Mouse (Mus musculus): Measurements from ENCODE around the gene Wasf3. TPM values are rescaled to one million over a fixed set of nuclear protein-coding genes. Genes with fewer than 3 reads are reported as not detected.
A peak's percentile ranks its signal among the peaks of the same experiment; 100 is the strongest.

Wasf3 gene
- polyA plus RNA-seq (2015; fragmentation: Nextera tagmentation; extraction: Ambion mirVana) = 0.92 and 1.0 TPM in 2 replicates

DNA sequence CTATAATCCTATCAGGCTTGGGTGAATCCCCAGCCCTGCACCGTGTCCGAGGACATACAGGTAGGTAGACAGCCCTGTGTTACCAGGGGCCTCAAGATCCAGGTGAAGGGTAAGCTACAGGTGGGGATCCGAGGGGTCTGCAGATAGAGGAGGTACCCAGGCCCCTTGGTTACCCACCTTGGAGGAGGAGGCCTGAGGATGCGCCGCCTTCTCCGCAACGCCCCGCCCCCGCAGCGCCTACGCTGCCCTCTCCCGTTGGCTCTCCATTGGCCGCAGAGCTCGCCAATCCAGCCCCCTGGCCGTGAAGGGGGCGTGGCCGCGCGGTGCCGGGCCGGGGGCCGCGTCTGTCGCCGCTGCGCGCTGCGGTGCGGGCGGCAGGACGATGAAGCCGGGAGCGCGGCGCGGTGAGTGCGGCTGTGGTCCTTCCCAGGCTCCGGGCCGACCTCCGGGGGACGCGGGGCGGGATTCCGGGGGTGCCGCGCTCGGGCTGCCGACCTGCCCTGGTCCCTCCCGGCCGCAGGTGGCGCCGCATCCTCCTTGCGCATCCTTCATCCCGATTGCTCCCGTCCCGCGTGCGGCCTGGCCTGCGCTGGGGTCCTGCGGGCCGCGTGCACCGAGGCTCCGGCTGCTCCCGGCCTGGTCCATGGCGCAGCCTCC is at the start of gene Wasf3:
TSS of gene Wasf3 (plus strand) at position 51 of the 657 bp plus-strand sequence.
- H3K4me1 ChIP-seq (replicated peaks; ENCODE audit: control insufficient read depth, insufficient read depth, low read length) = no peaks in the 10 kb centered on the region; the same call in 1 of the 2 replicates
- peaks cover 4% of the 10 kb centered on the region; the same call in 1 of the 2 replicates for H3K9me3 ChIP-seq (ENCODE audit: control insufficient read depth, low read length)
- H3K4me2 ChIP-seq (ENCODE audit: low read depth, low read length) = peak within 1 kb of the TSS; percentile 82
- under 1% methylated on average over 51 of the region's 66 CpGs for WGBS
- peak within 1 kb of the TSS; percentile 58 for H3K4me3 ChIP-seq (ENCODE audit: low read length)
- H3K36me3 ChIP-seq (ENCODE audit: control insufficient read depth, insufficient read depth, low read length) = no peaks in the 10 kb centered on the region
- ATAC-seq (ENCODE audit: low read depth) = peak; percentile 96
- H3K27ac ChIP-seq (ENCODE audit: low read length) = no peak within 1 kb of the TSS
- H3K27me3 ChIP-seq (ENCODE audit: control insufficient read depth, insufficient read depth, low read depth, low read length) = peaks cover 10% of the 10 kb centered on the region
- H3K9ac ChIP-seq (ENCODE audit: low read length) = peak within 1 kb of the TSS; percentile 38

DNA sequence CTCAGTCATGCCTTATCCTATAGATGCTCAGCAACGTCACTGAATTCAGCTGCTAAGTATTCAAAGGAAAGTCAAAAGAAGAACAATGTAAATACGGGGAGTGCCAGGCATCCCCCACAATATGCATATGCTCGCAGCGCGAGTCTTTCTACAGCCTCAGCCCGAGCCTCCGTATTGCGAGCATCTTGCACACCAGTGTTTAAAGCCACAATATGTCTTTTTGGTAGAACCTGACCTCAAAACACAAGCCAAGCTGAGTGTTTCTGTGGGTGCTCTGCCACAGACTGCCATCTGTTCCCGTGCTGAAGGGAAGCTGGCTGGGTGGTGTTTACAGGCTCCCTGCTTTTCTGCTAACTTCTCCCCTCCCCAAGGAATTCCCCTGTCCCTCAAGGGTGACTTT is 46.7 kb upstream of the Wasf3 start:
- Histone ChIP-seq H3K4me2 (ENCODE audit: low read depth, low read length) (no peak overlapping the region), H3K9me3 (ENCODE audit: control insufficient read depth, low read length) (peaks cover 7% of the 10 kb centered on the region), H3K36me3 (ENCODE audit: control insufficient read depth, insufficient read depth, low read length) (no peaks in the 10 kb centered on the region), H3K4me3 (ENCODE audit: low read length) (no peak overlapping the region), H3K27me3 (ENCODE audit: control insufficient read depth, insufficient read depth, low read depth, low read length) (no peaks in the 10 kb centered on the region), H3K27ac (ENCODE audit: low read length) (no peak overlapping the region), H3K9ac (ENCODE audit: low read length) (no peak overlapping the region), H3K4me1 (replicated peaks; ENCODE audit: control insufficient read depth, insufficient read depth, low read length) (no peaks in the 10 kb centered on the region)
- ATAC-seq (ENCODE audit: low read depth) = no peak
- WGBS = 60% methylated on average over 9 of the region's 9 CpGs

GRCm38 (mm10) chr5:146340037-146340436 is 44.7 kb upstream of the Wasf3 start:
- H3K4me2 ChIP-seq (ENCODE audit: low read depth, low read length) = no peak overlapping the region
- H3K27me3 ChIP-seq (ENCODE audit: control insufficient read depth, insufficient read depth, low read depth, low read length) = no peaks in the 10 kb centered on the region
- H3K4me1 ChIP-seq (replicated peaks; ENCODE audit: control insufficient read depth, insufficient read depth, low read length) = no peaks in the 10 kb centered on the region
- WGBS = 77% methylated on average over 4 of the region's 4 CpGs
- H3K9ac ChIP-seq (ENCODE audit: low read length) = no peak overlapping the region
- H3K36me3 ChIP-seq (ENCODE audit: control insufficient read depth, insufficient read depth, low read length) = no peaks in the 10 kb centered on the region
- no peak for ATAC-seq (ENCODE audit: low read depth)
- no peak overlapping the region for H3K27ac ChIP-seq (ENCODE audit: low read length)
- peaks cover 7% of the 10 kb centered on the region for H3K9me3 ChIP-seq (ENCODE audit: control insufficient read depth, low read length)
- no peak overlapping the region for H3K4me3 ChIP-seq (ENCODE audit: low read length)

GRCm38 (mm10) chr5:146344911-146345686 is 39.7 kb upstream of the Wasf3 start:
- 88% methylated on average over 12 of the region's 12 CpGs for WGBS
- no peak for ATAC-seq (ENCODE audit: low read depth)
- H3K9ac ChIP-seq (ENCODE audit: low read length) = no peak overlapping the region

DNA sequence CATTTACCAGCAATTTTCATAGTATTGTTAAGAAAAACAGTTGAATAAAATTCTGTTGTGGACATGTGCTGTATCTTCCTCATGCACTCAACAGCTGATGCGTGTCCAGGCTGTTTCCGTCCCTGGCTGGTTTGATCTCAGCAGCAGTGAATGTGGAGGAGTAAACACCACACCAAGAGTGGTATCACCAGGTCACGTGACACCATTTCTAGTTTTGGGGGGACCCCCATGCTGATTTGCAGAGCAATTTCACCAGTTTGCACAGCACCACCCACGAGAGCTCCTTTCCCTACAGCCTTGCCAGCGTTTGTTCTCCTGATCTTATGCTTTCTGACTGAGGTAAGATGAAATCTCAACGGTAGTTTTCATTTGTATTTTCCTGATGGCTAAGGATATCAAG is 37.7 kb upstream of the Wasf3 start:
- H3K9ac ChIP-seq (ENCODE audit: low read length) = no peak overlapping the region
- H3K4me3 ChIP-seq (ENCODE audit: low read length) = no peak overlapping the region
- no peaks in the 10 kb centered on the region for H3K27me3 ChIP-seq (ENCODE audit: control insufficient read depth, insufficient read depth, low read depth, low read length)
- ATAC-seq (ENCODE audit: low read depth) = no peak
- no peaks in the 10 kb centered on the region for H3K36me3 ChIP-seq (ENCODE audit: control insufficient read depth, insufficient read depth, low read length)
- no peak overlapping the region for H3K27ac ChIP-seq (ENCODE audit: low read length)
- no peak overlapping the region for H3K4me2 ChIP-seq (ENCODE audit: low read depth, low read length)
- WGBS = 65% methylated on average over 6 of the region's 6 CpGs
- H3K4me1 ChIP-seq (replicated peaks; ENCODE audit: control insufficient read depth, insufficient read depth, low read length) = no peaks in the 10 kb centered on the region
- H3K9me3 ChIP-seq (ENCODE audit: control insufficient read depth, low read length) = peaks cover 3% of the 10 kb centered on the region

More at GRCm38 (mm10) chr5:146344911-146345686, 39.7 kb upstream of the Wasf3 start:
- no peaks in the 10 kb centered on the region for H3K36me3 ChIP-seq (ENCODE audit: control insufficient read depth, insufficient read depth, low read length)
- H3K4me2 ChIP-seq (ENCODE audit: low read depth, low read length) = no peak overlapping the region
- no peaks in the 10 kb centered on the region for H3K27me3 ChIP-seq (ENCODE audit: control insufficient read depth, insufficient read depth, low read depth, low read length)
- no peak overlapping the region for H3K4me3 ChIP-seq (ENCODE audit: low read length)
- peaks cover 7% of the 10 kb centered on the region for H3K9me3 ChIP-seq (ENCODE audit: control insufficient read depth, low read length)
- no peaks in the 10 kb centered on the region for H3K4me1 ChIP-seq (replicated peaks; ENCODE audit: control insufficient read depth, insufficient read depth, low read length)
- no peak overlapping the region for H3K27ac ChIP-seq (ENCODE audit: low read length)

DNA sequence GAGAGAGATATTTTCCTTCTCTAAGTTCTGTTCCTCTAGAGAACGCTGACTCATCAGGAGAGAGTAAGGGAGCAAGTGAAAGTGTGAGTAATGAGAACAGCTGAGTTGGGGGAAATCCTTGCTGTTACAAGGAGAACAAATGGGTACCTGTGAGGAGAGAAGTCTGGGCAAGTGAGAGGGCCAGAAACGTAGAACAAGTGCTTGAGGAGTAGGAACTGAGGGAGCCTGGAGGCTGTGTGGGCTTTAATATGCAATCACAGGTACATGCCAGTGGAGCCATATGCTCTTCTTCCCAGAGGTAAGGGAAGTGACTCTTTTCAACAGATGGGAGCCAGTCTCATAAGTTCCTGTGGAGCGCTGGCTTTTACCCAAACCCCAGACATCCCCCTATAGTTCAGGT is 35.6 kb upstream of the Wasf3 start:
- H3K4me2 ChIP-seq (ENCODE audit: low read depth, low read length) = no peak overlapping the region
- no peak for ATAC-seq (ENCODE audit: low read depth)
- no peak overlapping the region for H3K27ac ChIP-seq (ENCODE audit: low read length)
- no peaks in the 10 kb centered on the region for H3K36me3 ChIP-seq (ENCODE audit: control insufficient read depth, insufficient read depth, low read length)
- no peaks in the 10 kb centered on the region for H3K4me1 ChIP-seq (replicated peaks; ENCODE audit: control insufficient read depth, insufficient read depth, low read length)
- H3K9ac ChIP-seq (ENCODE audit: low read length) = no peak overlapping the region
- no peak overlapping the region for H3K4me3 ChIP-seq (ENCODE audit: low read length)
- no peaks in the 10 kb centered on the region for H3K9me3 ChIP-seq (ENCODE audit: control insufficient read depth, low read length)
- 66% methylated on average over 3 of the region's 3 CpGs for WGBS
- no peaks in the 10 kb centered on the region for H3K27me3 ChIP-seq (ENCODE audit: control insufficient read depth, insufficient read depth, low read depth, low read length)

- no peaks in the 10 kb centered on the region for H3K27me3 ChIP-seq (ENCODE audit: control insufficient read depth, insufficient read depth, low read depth, low read length)
Observed at GRCm38 (mm10) chr5:146350784-146351183, 34.0 kb upstream of the Wasf3 start.

GRCm38 (mm10) chr5:146352006-146352405 is 32.8 kb upstream of the Wasf3 start:
- Histone ChIP-seq H3K36me3 (ENCODE audit: control insufficient read depth, insufficient read depth, low read length) (no peaks in the 10 kb centered on the region), H3K27me3 (ENCODE audit: control insufficient read depth, insufficient read depth, low read depth, low read length) (no peaks in the 10 kb centered on the region), H3K9ac (ENCODE audit: low read length) (no peak overlapping the region), H3K4me2 (ENCODE audit: low read depth, low read length) (no peak overlapping the region), H3K27ac (ENCODE audit: low read length) (no peak overlapping the region), H3K9me3 (ENCODE audit: control insufficient read depth, low read length) (no peaks in the 10 kb centered on the region), H3K4me3 (ENCODE audit: low read length) (no peak overlapping the region), H3K4me1 (replicated peaks; ENCODE audit: control insufficient read depth, insufficient read depth, low read length) (no peaks in the 10 kb centered on the region)
- ATAC-seq (ENCODE audit: low read depth) = no peak
- 81% methylated on average over 7 of the region's 7 CpGs for WGBS

More at GRCm38 (mm10) chr5:146350784-146351183, 34.0 kb upstream of the Wasf3 start:
- no peaks in the 10 kb centered on the region for H3K4me1 ChIP-seq (replicated peaks; ENCODE audit: control insufficient read depth, insufficient read depth, low read length)
- H3K9ac ChIP-seq (ENCODE audit: low read length) = no peak overlapping the region
- 72% methylated on average over 11 of the region's 11 CpGs for WGBS
- no peak for ATAC-seq (ENCODE audit: low read depth)
- H3K9me3 ChIP-seq (ENCODE audit: control insufficient read depth, low read length) = no peaks in the 10 kb centered on the region
- no peak overlapping the region for H3K4me3 ChIP-seq (ENCODE audit: low read length)
- no peak overlapping the region for H3K27ac ChIP-seq (ENCODE audit: low read length)
- no peak overlapping the region for H3K4me2 ChIP-seq (ENCODE audit: low read depth, low read length)
- no peaks in the 10 kb centered on the region for H3K36me3 ChIP-seq (ENCODE audit: control insufficient read depth, insufficient read depth, low read length)

- Histone ChIP-seq H3K4me3 (ENCODE audit: low read length) (no peak overlapping the region), H3K36me3 (ENCODE audit: control insufficient read depth, insufficient read depth, low read length) (no peaks in the 10 kb centered on the region), H3K9me3 (ENCODE audit: control insufficient read depth, low read length) (no peaks in the 10 kb centered on the region), H3K27ac (ENCODE audit: low read length) (no peak overlapping the region), H3K9ac (ENCODE audit: low read length) (no peak overlapping the region), H3K27me3 (ENCODE audit: control insufficient read depth, insufficient read depth, low read depth, low read length) (no peaks in the 10 kb centered on the region), H3K4me2 (ENCODE audit: low read depth, low read length) (no peak overlapping the region), H3K4me1 (replicated peaks; ENCODE audit: control insufficient read depth, insufficient read depth, low read length) (no peaks in the 10 kb centered on the region)
- no peak for ATAC-seq (ENCODE audit: low read depth)
- WGBS = 24% methylated on average over 10 of the region's 10 CpGs
Observed at GRCm38 (mm10) chr5:146360386-146360785, 24.4 kb upstream of the Wasf3 start.
